In the genomic region with DNA sequence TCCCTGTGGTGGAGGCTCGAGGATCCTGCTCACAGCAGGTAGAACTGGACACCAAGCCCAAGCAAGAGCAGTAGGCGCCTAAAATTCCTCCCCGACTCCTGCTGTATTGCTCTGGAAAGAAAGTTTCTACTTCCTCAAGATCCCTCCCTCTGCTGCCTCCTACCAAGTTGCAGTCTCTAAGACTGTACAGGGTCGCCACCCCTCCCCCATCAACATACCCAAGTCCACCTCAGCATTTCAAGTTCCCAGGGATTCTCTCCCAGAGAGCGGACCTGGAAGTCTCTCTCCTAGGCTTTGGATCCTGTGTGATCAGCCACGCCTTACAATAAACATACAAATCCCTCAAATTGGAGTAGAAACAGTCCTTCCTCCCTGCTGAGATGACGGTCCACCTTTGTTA, we compare ENCODE assay signal across 19 mouse cellular contexts. TPM values are rescaled to one million over a fixed set of nuclear protein-coding genes. Genes with fewer than 3 reads are reported as not detected.
DNase-seq lines count a peak whose midpoint lies in the region; ATAC-seq and TF ChIP-seq lines count a peak whose summit lies in the region.
"Had no signal": no experiment of that assay in that cellular context is flagged by ENCODE, and none has a peak within 500 bp of the region (broad histone marks: within the 10 kb centered on the region; RNA-seq: fewer than 3 reads in every experiment).

A gene (minus strand): TSS at position 5 of the 400 bp plus-strand sequence.

- peak within 1 kb of the TSS; percentile 19; the same call in 1 of the 2 replicates for H3K4me2 ChIP-seq in hindbrain, embryonic 14.5 days (replicated peaks)
- no peak within 1 kb of the TSS for H3K4me2 ChIP-seq in hindbrain, postnatal 0 days (ENCODE audit: low read depth, low read length)
- H3K4me2 ChIP-seq in neural tube, embryonic 13.5 days: 0 out of 2 replicates have a peak within 1 kb of the TSS, but pooled peaks have one; percentile 13
- H3K4me2 ChIP-seq in neural tube, embryonic 15.5 days: no peak within 1 kb of the TSS
- H3K4me2 ChIP-seq in embryonic facial prominence, embryonic 13.5 days: peak within 1 kb of the TSS; percentile 34
- H3K4me2 ChIP-seq: hindbrain, embryonic 15.5 days; liver, embryonic 15.5 days; stomach, embryonic 15.5 days had no signal

- no peak for ATAC-seq in hindbrain, embryonic 14.5 days (ENCODE audit: low FRiP score)
- no peak for ATAC-seq in hindbrain, postnatal 0 days
- ATAC-seq in neural tube, embryonic 13.5 days (ENCODE audit: low read depth): no peak
- no peak for ATAC-seq in neural tube, embryonic 15.5 days (ENCODE audit: low FRiP score)
- ATAC-seq in embryonic facial prominence, embryonic 13.5 days (ENCODE audit: insufficient number of reproducible peaks, insufficient read depth, low FRiP score, low TSS enrichment, low read depth): no peak

- H3K27ac ChIP-seq in hindbrain, embryonic 14.5 days: no peak within 1 kb of the TSS
- no peak within 1 kb of the TSS for H3K27ac ChIP-seq in hindbrain, postnatal 0 days
- H3K27ac ChIP-seq in neural tube, embryonic 13.5 days (replicated peaks): no peak within 1 kb of the TSS
- H3K27ac ChIP-seq in neural tube, embryonic 15.5 days (replicated peaks): no peak within 1 kb of the TSS
- H3K27ac ChIP-seq in embryonic facial prominence, embryonic 13.5 days: no peak within 1 kb of the TSS
- H3K27ac ChIP-seq: hindbrain, embryonic 15.5 days; liver, embryonic 15.5 days; stomach, embryonic 15.5 days had no signal

- no peaks in the 10 kb centered on the region for H3K4me1 ChIP-seq in hindbrain, embryonic 14.5 days (replicated peaks; ENCODE audit: control insufficient read depth, insufficient read depth, low read length)
- H3K4me1 ChIP-seq in hindbrain, postnatal 0 days (ENCODE audit: insufficient read depth, low read length): peaks cover 4% of the 10 kb centered on the region; the same call in 1 of the 2 replicates
- no peaks in the 10 kb centered on the region for H3K4me1 ChIP-seq in neural tube, embryonic 13.5 days (replicated peaks)
- no peaks in the 10 kb centered on the region; the same call in 1 of the 2 replicates for H3K4me1 ChIP-seq in neural tube, embryonic 15.5 days
- no peaks in the 10 kb centered on the region for H3K4me1 ChIP-seq in embryonic facial prominence, embryonic 13.5 days
- H3K4me1 ChIP-seq: hindbrain, embryonic 15.5 days; liver, embryonic 15.5 days; stomach, embryonic 15.5 days had no signal

- DNase-seq in hindbrain, embryonic 14.5 days (ENCODE audit: low spot score): no peak
- DNase-seq in hindbrain, postnatal 0 days (ENCODE audit: low spot score): no peak
- no peak for DNase-seq in right cerebral cortex, postnatal 4 days
- no peak for DNase-seq in layer of hippocampus, postnatal 36 days
- DNase-seq: cerebellum, adult 11-12 months; gastrocnemius, postnatal 25 days; kidney, adult 2 months; thymus, postnatal 25 days had no signal

- no peak for TF ChIP-seq CTCF in hindbrain, postnatal 0 days (IDR thresholded peaks at IDR 0.05; ENCODE audit: low read depth)

- H3K4me3 ChIP-seq in hindbrain, embryonic 14.5 days (replicated peaks; ENCODE audit: low read length): no peak within 1 kb of the TSS
- no peak within 1 kb of the TSS for H3K4me3 ChIP-seq in hindbrain, postnatal 0 days (ENCODE audit: low read length)
- no peak within 1 kb of the TSS for H3K4me3 ChIP-seq in neural tube, embryonic 13.5 days
- H3K4me3 ChIP-seq in neural tube, embryonic 15.5 days (replicated peaks): no peak within 1 kb of the TSS
- no peak within 1 kb of the TSS for H3K4me3 ChIP-seq in embryonic facial prominence, embryonic 13.5 days
- H3K4me3 ChIP-seq: hindbrain, embryonic 15.5 days; liver, embryonic 15.5 days; stomach, embryonic 15.5 days had no signal

- 22% methylated on average over 7 of the region's 7 CpGs for whole genome bisulfite sequencing in hindbrain, embryonic 14.5 days
- 18% methylated on average over 7 of the region's 7 CpGs for WGBS in hindbrain, postnatal 0 days
- 25% methylated on average over 7 of the region's 7 CpGs for WGBS in neural tube, embryonic 13.5 days
- WGBS in neural tube, embryonic 15.5 days: 23% methylated on average over 7 of the region's 7 CpGs
- 16% methylated on average over 7 of the region's 7 CpGs for WGBS in embryonic facial prominence, embryonic 13.5 days

- H3K9ac ChIP-seq in hindbrain, embryonic 14.5 days: no peak within 1 kb of the TSS
- H3K9ac ChIP-seq in hindbrain, postnatal 0 days (replicated peaks; ENCODE audit: low read length): no peak within 1 kb of the TSS
- no peak within 1 kb of the TSS for H3K9ac ChIP-seq in neural tube, embryonic 13.5 days
- no peak within 1 kb of the TSS for H3K9ac ChIP-seq in neural tube, embryonic 15.5 days (replicated peaks)
- H3K9ac ChIP-seq in embryonic facial prominence, embryonic 13.5 days: no peak within 1 kb of the TSS
- H3K9ac ChIP-seq: hindbrain, embryonic 15.5 days; liver, embryonic 15.5 days; stomach, embryonic 15.5 days had no signal

- H3K27me3 ChIP-seq in hindbrain, embryonic 14.5 days (ENCODE audit: control insufficient read depth, insufficient read depth, low read length): 0 out of 2 replicates have a peak, but pooled peaks cover 4% of the 10 kb centered on the region
- no peaks in the 10 kb centered on the region for H3K27me3 ChIP-seq in hindbrain, postnatal 0 days (ENCODE audit: insufficient read depth, low read length)
- peaks cover 27% of the 10 kb centered on the region for H3K27me3 ChIP-seq in neural tube, embryonic 13.5 days
- H3K27me3 ChIP-seq in neural tube, embryonic 15.5 days (replicated peaks): peaks cover 18% of the 10 kb centered on the region; the same call in 1 of the 2 replicates
- peaks cover 13% of the 10 kb centered on the region for H3K27me3 ChIP-seq in embryonic facial prominence, embryonic 13.5 days
- H3K27me3 ChIP-seq: CH12.LX; hindbrain, embryonic 15.5 days had no signal

- no peaks in the 10 kb centered on the region for H3K36me3 ChIP-seq in hindbrain, embryonic 14.5 days (replicated peaks; ENCODE audit: control insufficient read depth, insufficient read depth)
- H3K36me3 ChIP-seq in hindbrain, postnatal 0 days (ENCODE audit: insufficient read depth, low read length): no peaks in the 10 kb centered on the region
- no peaks in the 10 kb centered on the region for H3K36me3 ChIP-seq in neural tube, embryonic 13.5 days
- no peaks in the 10 kb centered on the region for H3K36me3 ChIP-seq in neural tube, embryonic 15.5 days
- no peaks in the 10 kb centered on the region for H3K36me3 ChIP-seq in embryonic facial prominence, embryonic 13.5 days
- H3K36me3 ChIP-seq: hindbrain, embryonic 15.5 days; liver, embryonic 15.5 days; stomach, embryonic 15.5 days had no signal

- H3K9me3 ChIP-seq in hindbrain, embryonic 14.5 days (ENCODE audit: control insufficient read depth, low read length): no peaks in the 10 kb centered on the region
- H3K9me3 ChIP-seq in hindbrain, postnatal 0 days (ENCODE audit: low read length): no peaks in the 10 kb centered on the region
- no peaks in the 10 kb centered on the region for H3K9me3 ChIP-seq in neural tube, embryonic 13.5 days
- H3K9me3 ChIP-seq in neural tube, embryonic 15.5 days (replicated peaks): no peaks in the 10 kb centered on the region
- H3K9me3 ChIP-seq in embryonic facial prominence, embryonic 13.5 days: no peaks in the 10 kb centered on the region
- H3K9me3 ChIP-seq: hindbrain, embryonic 15.5 days; liver, embryonic 15.5 days; stomach, embryonic 15.5 days had no signal

RNA-seq across cellular contexts. Expression of the gene that starts here (rescaled TPM):
- polyA plus RNA-seq in hindbrain, embryonic 14.5 days (2014; fragmentation: Nextera tagmentation; extraction: Ambion mirVana): 0.17 TPM in 1 of 2 replicates, not detected in the other
- total RNA-seq in hindbrain, postnatal 0 days (2014; rRNA removed): not detected in 2 replicates
- 0.41 TPM in 1 of 2 replicates, not detected in the other for polyA plus RNA-seq in hindbrain, postnatal 0 days (2015; fragmentation: Nextera tagmentation; extraction: Ambion mirVana)
- polyA plus RNA-seq in neural tube, embryonic 13.5 days (2015; fragmentation: Nextera tagmentation; extraction: Ambion mirVana): not detected in 2 replicates
- polyA plus RNA-seq in neural tube, embryonic 15.5 days (2015; fragmentation: Nextera tagmentation; extraction: Ambion mirVana): not detected in 2 replicates
- not detected in 2 replicates for polyA plus RNA-seq in embryonic facial prominence, embryonic 13.5 days (2015; fragmentation: Nextera tagmentation; extraction: Ambion mirVana)
- not detected for total RNA-seq in layer of hippocampus, postnatal 36 days (2021)
- total RNA-seq: adrenal gland, adult 18-20 months; CH12.LX; gastrocnemius, postnatal 25 days; layer of hippocampus, adult 8-10 months; left cerebral cortex, postnatal 14 days had no signal
- polyA plus RNA-seq: kidney, adult 2 months; liver, embryonic 15.5 days; small intestine, adult 2 months; stomach, embryonic 15.5 days had no signal

Comparison
In these comparisons a context has a peak if more than half of its experiments do, and no peak if none do; other contexts are left out.
1. H3K4me2 ChIP-seq: peak in hindbrain, embryonic 14.5 days (single experiment), neural tube, embryonic 13.5 days (single experiment) and embryonic facial prominence, embryonic 13.5 days (single experiment); none in hindbrain, postnatal 0 days (single experiment) and neural tube, embryonic 15.5 days (single experiment).